Mouse (Mus musculus) cerebellum, adult 18-20 months (tissue): ENCODE data around the gene Slc16a2.

ENCODE experiments used
- DNase-seq, 2 experiments: peaks; one replicate each; pipeline ENCODE4 v3.0.0; 2021

The Slc16a2 gene

DNA sequence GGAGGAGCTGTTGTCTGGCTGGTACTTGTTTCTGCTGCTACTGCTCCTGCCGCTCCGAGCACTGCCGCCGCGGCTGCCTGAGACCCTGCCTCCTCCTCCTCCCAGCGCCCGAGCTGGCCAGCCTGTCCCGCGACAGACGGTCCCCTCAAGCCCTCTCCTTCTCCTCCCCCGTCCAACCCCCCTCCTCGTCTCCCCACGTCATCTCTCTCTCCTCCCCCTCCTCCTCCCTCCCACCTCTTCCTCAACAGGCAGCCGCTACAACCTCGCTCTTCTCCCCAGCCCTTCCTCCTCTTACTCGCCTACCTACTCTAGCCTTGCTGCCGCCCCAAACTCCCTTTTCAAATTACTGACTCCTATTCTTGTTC, at the start of gene Slc16a2:
Gene Slc16a2 (minus strand): TSS at position 152 of the 365 bp plus-strand sequence.
- DNase-seq = peak; percentile 61 to 67

DNA sequence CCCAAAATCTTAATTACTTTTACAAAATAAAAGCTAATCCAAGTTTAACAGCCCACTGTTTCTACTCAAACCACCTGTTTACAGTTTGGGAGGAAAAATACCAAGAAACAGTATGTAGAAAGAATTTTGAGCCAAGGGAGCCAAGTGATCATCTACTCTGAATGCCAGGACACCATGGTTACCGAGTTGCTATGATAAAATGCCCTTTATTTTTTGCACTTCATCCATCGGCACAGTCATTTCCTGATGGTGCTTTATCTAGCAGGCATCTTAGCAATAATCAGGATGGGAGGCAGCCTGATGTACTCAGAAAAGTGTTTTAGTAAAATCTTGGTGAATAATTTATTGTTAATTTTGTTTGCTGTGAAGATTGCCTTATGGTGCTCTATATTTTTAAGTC, 41.7 kb upstream of the Slc16a2 start:
- DNase-seq = no peak

DNA sequence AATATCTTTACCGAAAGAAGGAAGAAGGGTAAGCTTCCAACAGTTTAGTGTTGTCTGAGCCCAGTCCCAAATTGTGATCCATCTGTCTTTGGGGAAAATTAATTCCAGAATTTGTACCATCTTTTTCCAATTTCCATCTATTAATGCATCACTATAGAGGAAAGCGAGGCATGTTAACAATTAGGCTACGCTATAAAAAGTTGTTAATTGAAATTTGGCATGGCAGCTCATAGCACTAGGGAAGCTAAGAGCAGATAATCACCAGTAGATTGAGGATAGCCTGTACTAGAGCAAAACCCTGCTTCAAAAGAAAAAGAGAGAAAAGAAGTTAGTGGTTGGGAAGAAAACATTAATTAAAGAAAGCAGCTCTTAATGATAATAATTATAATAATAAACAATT, 41.1 kb upstream of the Slc16a2 start:
- DNase-seq = no peak

DNA sequence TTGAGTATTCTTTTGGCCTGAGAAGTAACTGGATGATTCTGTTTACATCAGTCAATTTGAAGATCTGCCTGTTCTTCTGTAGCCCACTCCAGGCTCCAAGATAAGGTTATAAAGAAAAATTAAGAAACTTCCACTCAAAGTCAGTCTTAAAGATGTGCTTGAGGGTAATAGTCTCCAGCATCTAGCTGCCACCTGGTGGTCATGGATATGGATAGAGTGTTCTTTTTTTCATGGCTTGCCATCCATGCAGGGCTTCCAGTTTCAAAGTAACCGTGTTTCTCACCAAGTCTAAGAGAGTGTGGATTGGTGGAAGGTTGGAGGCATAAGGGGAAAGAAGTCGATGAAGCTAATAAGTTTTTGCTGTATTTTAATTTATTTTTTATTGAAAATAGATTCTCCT, 23.5 kb upstream of the Slc16a2 start:
- DNase-seq = peak; percentile 6 to 13

DNA sequence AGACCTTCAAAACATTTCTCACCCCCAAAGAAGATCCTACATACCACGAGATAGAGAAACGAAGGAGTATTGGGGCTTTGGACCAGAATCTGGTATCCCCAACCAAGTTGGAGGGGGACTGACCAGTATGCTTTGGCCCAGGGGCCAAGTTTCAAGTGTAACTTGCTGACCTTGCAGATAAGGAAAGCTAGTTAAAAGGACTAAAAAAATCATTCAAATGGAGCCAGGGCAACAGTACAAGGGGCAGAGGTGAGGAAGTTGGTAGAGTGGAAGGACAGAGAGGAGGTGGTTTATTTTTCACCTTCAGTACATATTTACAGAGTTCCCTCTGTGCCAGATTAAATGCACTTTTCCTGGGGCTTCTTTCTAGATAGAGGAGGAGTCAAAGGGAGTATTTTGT, 7.1 kb upstream of the Slc16a2 start:
- no peak for DNase-seq

DNA sequence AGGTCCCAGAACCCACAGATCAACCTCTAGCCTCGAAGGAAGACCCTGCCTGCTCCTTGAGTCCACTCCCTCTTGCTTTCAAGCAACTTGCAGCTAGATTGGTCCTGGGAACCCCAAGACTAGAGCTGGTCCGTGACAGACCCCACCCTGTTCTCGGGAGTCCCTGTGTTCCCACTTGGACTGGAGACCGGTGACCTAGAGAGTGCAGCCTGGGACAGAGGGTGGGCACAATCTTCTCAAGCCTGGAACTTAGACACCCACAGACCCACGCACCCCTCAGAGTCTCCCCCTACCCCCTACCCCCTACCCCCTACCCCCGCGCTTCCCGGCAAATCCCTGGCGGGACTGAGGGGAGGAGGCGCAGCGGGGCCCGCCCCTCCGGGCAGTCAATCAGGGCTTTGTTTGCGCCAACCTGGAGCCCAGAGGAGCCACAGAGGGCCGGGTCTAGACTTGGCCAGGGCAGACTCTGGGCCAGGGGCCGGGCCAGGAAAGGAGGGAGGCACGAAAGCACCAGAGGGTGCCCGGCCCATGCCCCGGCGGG, 558 bp upstream of the Slc16a2 start:
- DNase-seq = peak; percentile 30 to 33

GRCm38 (mm10) chrX:103821195-103821831, 470 bp downstream of the Slc16a2 start:
- DNase-seq = peak in 1 of 2 experiments; percentile 23

DNA sequence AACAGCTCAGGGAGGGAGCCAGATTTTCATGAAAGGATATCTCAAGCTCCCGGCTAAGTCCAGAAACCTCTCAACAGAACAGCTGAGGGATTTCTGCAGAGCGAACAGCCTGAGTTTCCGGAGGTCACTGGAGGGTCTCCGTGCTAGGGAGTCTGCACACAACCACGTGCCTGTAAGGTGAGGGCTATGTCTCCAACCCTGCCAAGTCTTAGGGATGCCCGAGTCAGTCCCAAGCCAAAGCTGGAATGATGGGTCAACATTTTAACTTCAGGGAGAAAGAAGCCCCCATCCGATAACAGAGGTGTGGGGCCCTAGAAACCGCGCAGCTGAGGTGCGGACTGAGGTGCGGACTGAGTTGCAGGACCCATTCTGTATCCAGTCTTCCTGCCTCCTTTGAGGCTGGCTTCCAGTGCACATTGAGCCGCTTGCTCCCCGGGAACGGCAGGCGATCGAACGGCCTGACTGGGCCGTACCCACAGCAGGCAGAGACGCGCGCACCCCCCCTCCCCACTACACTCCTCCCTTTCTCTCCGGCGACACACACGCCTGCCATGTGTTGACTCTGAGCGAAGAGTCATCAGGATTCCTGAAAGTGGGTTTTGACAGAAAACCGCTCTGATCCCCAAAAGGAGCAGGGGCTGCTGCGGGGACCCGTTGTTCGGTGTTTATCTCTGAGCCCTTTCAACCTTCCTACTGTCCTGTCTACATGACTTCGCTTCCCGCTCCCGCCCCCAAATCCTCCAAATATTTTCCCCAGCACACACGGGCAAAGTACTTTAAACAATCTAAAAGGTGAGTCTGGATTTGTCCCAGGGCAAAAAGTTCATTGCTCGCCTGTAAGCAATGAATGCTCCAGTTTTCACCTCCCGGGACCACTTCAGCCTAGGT, 1.2 kb downstream of the Slc16a2 start:
- DNase-seq = peak; percentile 12 to 14

GRCm38 (mm10) chrX:103819253-103819652, 2.5 kb downstream of the Slc16a2 start:
- DNase-seq = no peak

DNA sequence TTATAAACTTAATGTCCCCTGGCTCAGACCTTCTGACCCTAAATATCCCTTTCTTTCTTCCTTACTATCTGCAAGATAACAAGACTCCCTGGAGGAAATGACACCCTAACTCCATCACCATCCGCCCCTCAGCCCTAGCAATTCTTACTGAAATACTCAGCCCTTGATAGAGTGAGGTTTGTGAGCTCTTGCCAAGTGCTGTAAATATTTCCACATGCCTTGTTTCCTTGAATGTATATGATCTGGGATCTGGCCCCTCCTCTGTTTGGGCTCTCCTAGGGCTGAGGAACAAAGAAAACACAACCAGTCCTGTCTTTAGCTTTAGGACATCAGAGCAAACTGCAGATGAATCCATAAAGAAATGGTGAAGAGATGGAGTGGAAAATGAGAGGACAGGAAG, 9.1 kb downstream of the Slc16a2 start:
- no peak for DNase-seq

DNA sequence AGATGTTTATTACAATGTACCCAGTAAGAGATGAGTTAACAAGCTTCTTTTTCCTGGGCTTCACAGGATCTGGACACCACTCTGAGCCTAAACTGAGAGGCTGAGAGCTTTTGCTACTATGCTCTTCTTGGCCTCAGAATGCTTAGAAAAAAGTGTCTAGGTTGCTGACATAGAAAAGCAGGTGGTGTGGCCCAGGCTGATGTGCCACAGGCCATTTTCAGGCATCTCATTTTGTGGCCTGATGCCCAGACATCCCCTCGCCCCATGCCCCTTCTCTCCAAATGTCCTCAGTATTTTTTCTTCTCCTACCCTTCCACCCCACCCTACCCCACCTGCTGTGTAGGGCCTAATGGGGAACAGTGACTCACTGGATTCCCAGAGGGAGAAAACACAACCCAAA, 11.3 kb downstream of the Slc16a2 start:
- no peak for DNase-seq

GRCm38 (mm10) chrX:103806373-103806772, 15.4 kb downstream of the Slc16a2 start:
- DNase-seq = no peak

- peak; percentile 4 to 8 for DNase-seq
Observed at GRCm38 (mm10) chrX:103796961-103797360, 24.8 kb downstream of the Slc16a2 start.

GRCm38 (mm10) chrX:103795506-103795905, 26.3 kb downstream of the Slc16a2 start:
- DNase-seq = no peak

DNA sequence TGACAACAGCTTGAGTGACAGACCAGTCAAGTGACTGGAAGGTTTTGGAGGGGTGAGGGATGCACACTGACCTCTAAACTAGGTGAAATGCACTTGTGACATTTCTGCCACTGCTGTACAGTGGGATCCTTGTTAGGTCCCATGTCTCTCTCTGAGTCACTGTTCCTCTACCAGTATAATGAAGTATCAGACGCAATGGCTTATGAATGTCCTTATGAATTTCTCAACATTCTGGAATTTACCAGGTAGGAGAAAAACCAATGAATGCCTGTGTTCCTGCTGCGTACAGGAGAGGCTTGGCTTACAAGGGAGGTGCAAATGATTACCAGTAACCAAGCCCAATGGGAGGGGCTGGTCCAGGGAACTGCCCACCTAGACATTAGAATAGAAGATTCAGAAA, 30.5 kb downstream of the Slc16a2 start:
- no peak for DNase-seq

DNA sequence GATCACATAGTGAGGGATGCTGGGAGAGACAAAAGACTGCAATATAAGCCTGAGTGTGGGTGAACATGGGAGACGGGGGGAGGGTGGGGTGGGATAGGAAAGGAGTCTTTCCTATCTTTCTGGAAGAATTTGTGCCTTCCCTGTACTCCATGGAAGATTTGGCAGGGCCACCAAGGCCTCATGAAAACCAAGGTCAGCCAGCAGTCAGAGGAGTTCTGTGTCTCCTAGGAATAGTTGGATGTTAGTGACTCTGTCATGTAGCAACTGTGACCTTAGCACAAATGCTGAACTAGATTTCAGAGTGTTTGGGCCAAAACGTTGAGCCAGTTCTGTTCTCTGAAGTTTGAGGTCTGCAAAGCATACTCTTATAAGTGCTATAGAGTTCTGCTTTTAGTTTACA, 36.1 kb downstream of the Slc16a2 start:
- DNase-seq = no peak

- DNase-seq = no peak
Observed at GRCm38 (mm10) chrX:103776412-103776811, 45.4 kb downstream of the Slc16a2 start.

GRCm38 (mm10) chrX:103746197-103746596, 75.6 kb downstream of the Slc16a2 start:
- no peak for DNase-seq

GRCm38 (mm10) chrX:103744171-103745039, 77.4 kb downstream of the Slc16a2 start:
- DNase-seq = no peak

DNA sequence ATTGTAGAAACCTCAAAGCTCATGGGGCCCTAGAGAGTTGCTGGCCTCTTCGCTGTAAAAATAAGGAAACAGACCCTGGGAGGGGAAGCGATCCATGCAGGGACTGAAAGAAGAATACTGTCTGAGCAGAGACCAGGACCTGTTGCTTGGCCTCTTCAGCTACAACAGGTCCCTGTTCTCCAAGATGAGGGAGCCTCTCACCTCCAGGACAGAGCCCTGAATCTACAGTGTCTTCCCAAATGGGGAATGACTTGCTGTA, 79.8 kb downstream of the Slc16a2 start:
- no peak for DNase-seq

GRCm38 (mm10) chrX:103741215-103742056, 80.3 kb downstream of the Slc16a2 start:
- no peak for DNase-seq

GRCm38 (mm10) chrX:103734041-103734625, 87.7 kb downstream of the Slc16a2 start:
- DNase-seq = no peak
